Mouse (Mus musculus) hindbrain, embryonic 14.5 days (tissue): ENCODE results near the gene Cacna2d2. TPM values are rescaled to one million over a fixed set of nuclear protein-coding genes. Genes with fewer than 3 reads are reported as not detected.

Source experiments
- ATAC-seq: fragments of 200-750 bp; cut with Nextera tagmentation; 2 replicates; pipeline ENCODE4 v1.8.0; 2017; ENCODE audit warnings: moderate number of reproducible peaks, mild to moderate bottlenecking, moderate TSS enrichment, moderate library complexity; ENCODE audit not compliant: low FRiP score
- DNase-seq: peaks from one replicate; pipeline ENCODE4 v3.0.0-alpha.2; 2015; ENCODE audit warnings: low spot score
- H3K27ac ChIP-seq: fragments of 300-500 bp; sonication (generic); 2 replicates; pipeline ENCODE4 v1.5.1; 2014; ENCODE audit warnings: mild to moderate bottlenecking, moderate library complexity
- H3K27me3 ChIP-seq: fragments of 300-500 bp; sonication (generic); 2 replicates; pipeline ENCODE4 v1.6.1; 2014; ENCODE audit warnings: mild to moderate bottlenecking, low read length, mixed read lengths; ENCODE audit not compliant: control insufficient read depth, insufficient read depth
- H3K36me3 ChIP-seq: fragments of 300-500 bp; sonication (generic); replicated peaks from 2 replicates; pipeline ENCODE4 v1.6.1; 2014; ENCODE audit not compliant: control insufficient read depth, insufficient read depth
- H3K4me1 ChIP-seq: fragments of 300-500 bp; sonication (generic); replicated peaks from 2 replicates; pipeline ENCODE4 v1.6.1; 2014; ENCODE audit warnings: antibody characterized with exemption, low read length, mixed read lengths; ENCODE audit not compliant: control insufficient read depth, insufficient read depth
- H3K4me2 ChIP-seq: fragments of 300-500 bp; sonication (generic); replicated peaks from 2 replicates; pipeline ENCODE4 v1.6.1; 2014; ENCODE audit warnings: mild to moderate bottlenecking, moderate library complexity
- H3K4me3 ChIP-seq: fragments of 300-500 bp; sonication (generic); replicated peaks from 2 replicates; pipeline ENCODE4 v1.5.1; 2014; ENCODE audit warnings: mild to moderate bottlenecking, low read length
- H3K9ac ChIP-seq: fragments of 300-500 bp; sonication (generic); 2 replicates; pipeline ENCODE4 v1.6.1; 2014
- H3K9me3 ChIP-seq: fragments of 300-500 bp; sonication (generic); 2 replicates; pipeline ENCODE4 v1.6.1; 2016; ENCODE audit warnings: low read length; ENCODE audit not compliant: control insufficient read depth
- WGBS: fragments of 180-500 bp; shearing (Covaris S2); extraction: QIAGEN DNeasy Blood & Tissue Kit; methylation state at CpG from one replicate; pipeline ENCODE4 v1.1.7; 2014; 5-methylcytosine and 5-hydroxymethylcytosine counted together
- polyA plus RNA-seq: library from polyadenylated mRNA; unstranded; fragments of >200 nt; fragmentation: Nextera tagmentation; extraction: Ambion mirVana; gene quantifications from 2 replicates; pipeline ENCODE4 v1.2.1, GENCODE M21; 2014

Gene Cacna2d2
- polyA plus RNA-seq, 1 experiment from 2014 or later = 7.7 TPM

- Histone ChIP-seq H3K27me3 (peaks cover 25% of the 10 kb centered on the region), H3K9ac (peak overlapping the region; percentile 39; the same call in 1 of the 2 replicates), H3K36me3 (no peaks in the 10 kb centered on the region), H3K4me2 (peak overlapping the region; percentile 47), H3K4me1 (peaks cover 11% of the 10 kb centered on the region; the same call in 1 of the 2 replicates), H3K27ac (no peak overlapping the region), H3K4me3 (peak overlapping the region; percentile 22), H3K9me3 (no peaks in the 10 kb centered on the region)
- peak; percentile 51 for DNase-seq
- peak; percentile 42; the same call in 1 of the 2 replicates for ATAC-seq
- WGBS = 6% methylated on average over 44 of the region's 44 CpGs
Measured at GRCm38 (mm10) chr9:107526198-107527026, 127.0 kb downstream of the Cacna2d2 start.

DNA sequence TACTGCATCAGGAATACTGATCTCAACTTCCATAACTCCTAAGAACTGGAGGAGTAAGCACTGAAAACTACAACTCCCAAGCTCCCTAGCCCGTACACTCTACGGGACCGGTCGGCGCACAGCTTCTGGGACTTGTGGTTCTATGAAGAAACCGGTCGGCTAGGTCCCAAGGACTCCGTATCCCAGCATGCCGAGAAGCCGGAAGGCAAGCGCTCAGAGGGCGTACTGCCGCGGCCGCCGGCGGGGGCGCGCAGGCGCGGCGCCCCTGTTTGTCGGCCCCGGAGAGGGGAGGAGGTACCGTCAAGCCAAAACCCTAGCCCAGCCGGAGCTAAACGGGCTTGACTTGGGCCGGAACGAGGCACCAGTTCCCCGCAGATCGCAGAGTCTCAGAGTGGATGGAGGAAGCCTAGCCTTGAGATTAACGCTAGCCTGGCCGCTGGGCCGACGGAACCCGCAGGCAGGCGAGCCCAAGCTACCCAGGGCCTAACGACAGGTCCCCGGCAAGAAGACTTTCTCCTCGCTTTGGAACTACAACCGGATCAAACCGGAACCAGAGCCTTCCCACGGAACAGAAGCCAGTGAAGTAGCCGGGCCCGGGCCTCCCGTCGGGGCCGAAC, 134.5 kb downstream of the Cacna2d2 start, which contains the start of gene Tmem115:
Gene Tmem115, plus strand, starts transcription at position 155 of the 617 bp plus-strand sequence.
- Histone ChIP-seq H3K27me3 (no peaks in the 10 kb centered on the region), H3K9me3 (no peaks in the 10 kb centered on the region), H3K4me1 (peaks cover 23% of the 10 kb centered on the region), H3K4me2 (peak within 1 kb of the TSS; percentile 98), H3K36me3 (peaks cover 18% of the 10 kb centered on the region), H3K9ac (peak within 1 kb of the TSS; percentile 78), H3K27ac (peak within 1 kb of the TSS; percentile 48; the same call in 1 of the 2 replicates), H3K4me3 (peak within 1 kb of the TSS; percentile 66)
- ATAC-seq (peak; percentile 99), DNase-seq (peak; percentile 92)
- under 1% methylated on average over 48 of the region's 48 CpGs for WGBS

DNA sequence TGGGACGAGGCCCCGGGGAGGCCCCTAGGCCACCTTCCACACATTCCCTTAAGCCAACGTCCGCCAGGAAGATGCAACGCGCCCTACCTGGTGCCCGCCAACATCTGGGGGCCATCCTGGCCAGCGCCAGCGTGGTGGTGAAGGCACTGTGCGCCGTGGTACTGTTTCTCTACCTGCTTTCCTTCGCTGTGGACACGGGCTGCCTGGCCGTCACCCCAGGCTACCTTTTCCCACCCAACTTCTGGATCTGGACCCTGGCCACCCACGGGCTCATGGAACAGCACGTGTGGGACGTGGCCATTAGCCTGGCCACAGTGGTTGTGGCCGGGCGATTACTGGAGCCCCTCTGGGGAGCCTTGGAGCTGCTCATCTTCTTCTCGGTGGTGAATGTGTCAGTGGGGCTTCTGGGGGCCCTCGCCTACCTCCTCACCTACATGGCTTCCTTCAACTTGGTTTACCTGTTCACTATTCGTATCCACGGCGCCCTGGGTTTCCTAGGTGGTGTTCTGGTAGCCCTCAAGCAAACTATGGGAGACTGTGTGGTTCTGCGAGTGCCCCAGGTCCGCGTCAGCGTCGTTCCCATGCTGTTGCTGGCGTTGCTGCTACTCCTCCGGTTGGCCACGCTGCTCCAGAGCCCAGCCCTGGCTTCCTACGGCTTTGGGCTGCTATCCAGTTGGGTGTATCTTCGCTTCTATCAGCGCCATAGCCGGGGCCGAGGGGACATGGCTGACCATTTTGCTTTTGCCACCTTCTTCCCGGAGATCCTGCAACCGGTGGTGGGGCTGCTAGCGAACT, 135.2 kb downstream of the Cacna2d2 start:
- peaks cover 25% of the 10 kb centered on the region for H3K36me3 ChIP-seq
- peak overlapping the region; percentile 66 for H3K4me3 ChIP-seq
- H3K9ac ChIP-seq = peak overlapping the region; percentile 78
- peaks cover 23% of the 10 kb centered on the region for H3K4me1 ChIP-seq
- H3K9me3 ChIP-seq = no peaks in the 10 kb centered on the region
- H3K27me3 ChIP-seq = no peaks in the 10 kb centered on the region
- peak; percentile 10 for ATAC-seq
- under 1% methylated on average over 40 of the region's 40 CpGs for WGBS
- H3K4me2 ChIP-seq = peak overlapping the region; percentile 98
- DNase-seq = no peak
- peak overlapping the region; percentile 48; the same call in 1 of the 2 replicates for H3K27ac ChIP-seq

DNA sequence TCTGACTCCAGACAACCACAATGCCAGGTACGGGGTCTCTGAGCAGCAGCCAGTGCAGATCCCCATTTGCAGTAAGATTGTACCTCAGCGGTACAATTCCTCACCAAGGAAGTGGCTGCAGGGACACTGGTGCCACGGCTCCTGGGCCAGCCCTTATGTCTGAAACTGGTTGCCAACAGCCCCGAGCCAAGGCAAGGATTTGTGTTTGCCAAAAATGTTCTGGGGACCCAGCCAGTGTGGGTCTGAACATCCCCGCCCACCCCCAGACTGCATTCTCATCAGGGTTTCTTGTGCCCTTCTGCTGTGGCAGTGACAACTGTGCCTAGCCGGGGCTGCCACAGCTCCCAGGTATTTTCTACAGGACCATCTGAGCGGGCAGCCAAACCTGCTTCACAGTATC, 138.8 kb downstream of the Cacna2d2 start:
- no peak overlapping the region for H3K4me3 ChIP-seq
- H3K9me3 ChIP-seq = no peaks in the 10 kb centered on the region
- ATAC-seq (no peak), DNase-seq (no peak)
- H3K27ac ChIP-seq = no peak overlapping the region
- H3K36me3 ChIP-seq = peaks cover 36% of the 10 kb centered on the region
- H3K4me2 ChIP-seq = no peak overlapping the region
- H3K27me3 ChIP-seq = no peaks in the 10 kb centered on the region
- WGBS = 96% methylated on average over 7 of the region's 7 CpGs
- H3K4me1 ChIP-seq = peaks cover 42% of the 10 kb centered on the region
- H3K9ac ChIP-seq = no peak overlapping the region

- WGBS = 97% methylated on average over 3 of the region's 3 CpGs
- H3K4me1 ChIP-seq = peaks cover 42% of the 10 kb centered on the region
Measured at GRCm38 (mm10) chr9:107538711-107539110, 139.3 kb downstream of the Cacna2d2 start.

GRCm38 (mm10) chr9:107539940-107540339, 140.5 kb downstream of the Cacna2d2 start:
- ATAC-seq (no peak), DNase-seq (no peak)
- no peak overlapping the region for H3K4me3 ChIP-seq
- no peak overlapping the region for H3K9ac ChIP-seq
- WGBS = 92% methylated on average over 8 of the region's 8 CpGs
- H3K36me3 ChIP-seq = peaks cover 47% of the 10 kb centered on the region
- H3K4me1 ChIP-seq = peaks cover 42% of the 10 kb centered on the region
- H3K9me3 ChIP-seq = no peaks in the 10 kb centered on the region
- H3K4me2 ChIP-seq = no peak overlapping the region
- H3K27me3 ChIP-seq = no peaks in the 10 kb centered on the region
- H3K27ac ChIP-seq = no peak overlapping the region

More at GRCm38 (mm10) chr9:107538711-107539110, 139.3 kb downstream of the Cacna2d2 start:
- H3K9me3 ChIP-seq = no peaks in the 10 kb centered on the region
- DNase-seq = no peak
- no peak for ATAC-seq
- peaks cover 36% of the 10 kb centered on the region for H3K36me3 ChIP-seq
- no peak overlapping the region for H3K27ac ChIP-seq
- no peak overlapping the region for H3K4me2 ChIP-seq
- H3K4me3 ChIP-seq = no peak overlapping the region
- H3K9ac ChIP-seq = no peak overlapping the region
- H3K27me3 ChIP-seq = no peaks in the 10 kb centered on the region

- WGBS = 61% methylated on average over 4 of the region's 4 CpGs
- Histone ChIP-seq H3K9me3 (no peaks in the 10 kb centered on the region), H3K27me3 (no peaks in the 10 kb centered on the region), H3K9ac (peak overlapping the region; percentile 62; the same call in 1 of the 2 replicates), H3K36me3 (peaks cover 51% of the 10 kb centered on the region), H3K4me3 (peak overlapping the region; percentile 49), H3K27ac (no peak overlapping the region), H3K4me2 (peak overlapping the region; percentile 84), H3K4me1 (peaks cover 37% of the 10 kb centered on the region)
- DNase-seq (no peak), ATAC-seq (no peak)
Measured at GRCm38 (mm10) chr9:107540420-107540819, 141.0 kb downstream of the Cacna2d2 start.

- WGBS = 30% methylated on average over 10 of the region's 10 CpGs
- H3K27ac ChIP-seq = peak overlapping the region; percentile 4; the same call in 1 of the 2 replicates
- peak overlapping the region; percentile 49 for H3K4me3 ChIP-seq
- H3K36me3 ChIP-seq = peaks cover 51% of the 10 kb centered on the region
- no peaks in the 10 kb centered on the region for H3K9me3 ChIP-seq
- peaks cover 32% of the 10 kb centered on the region for H3K4me1 ChIP-seq
- peak overlapping the region; percentile 62 for H3K9ac ChIP-seq
- DNase-seq (no peak), ATAC-seq (no peak)
- H3K27me3 ChIP-seq = no peaks in the 10 kb centered on the region
- peak overlapping the region; percentile 84 for H3K4me2 ChIP-seq
Measured at GRCm38 (mm10) chr9:107541005-107541404, 141.6 kb downstream of the Cacna2d2 start.
